Mouse (Mus musculus): ENCODE results near the gene E130116L18Rik. TPM values are rescaled to one million over a fixed set of nuclear protein-coding genes. Genes with fewer than 3 reads are reported as not detected.
A peak's percentile ranks its signal among the peaks of the same experiment; 100 is the strongest.
"Not testable (repeated sequence)": the region's sequence is repeated elsewhere in the genome, so short reads cannot be mapped to it uniquely, and the experiment has no call there.

The E130116L18Rik gene
- polyA plus RNA-seq, 2 experiments = not detected

- H3K9ac ChIP-seq (ENCODE audit: low read depth, low read length, severe bottlenecking) = no peak overlapping the region
- H3K27me3 ChIP-seq (ENCODE audit: control insufficient read depth, insufficient read depth, low read length) = no peaks in the 10 kb centered on the region
- H3K36me3 ChIP-seq (ENCODE audit: control insufficient read depth, insufficient read depth, low read length) = peaks cover 13% of the 10 kb centered on the region
- H3K9me3 ChIP-seq (ENCODE audit: control insufficient read depth, low read length) = no peaks in the 10 kb centered on the region
- TF ChIP-seq POLR2A (IDR thresholded peaks at IDR 0.05; ENCODE audit: borderline replicate concordance, extremely low read depth, insufficient read depth, insufficient read length) = no peak
- no peak overlapping the region for H3K4me2 ChIP-seq (replicated peaks; ENCODE audit: low read depth, low read length, severe bottlenecking)
- no peak overlapping the region for H3K4me3 ChIP-seq (replicated peaks; ENCODE audit: low read length)
- ATAC-seq (ENCODE audit: low FRiP score, low read depth) = no peak
- WGBS = 80% methylated on average over 10 of the region's 10 CpGs
- DNase-seq (ENCODE audit: low spot score) = no peak
- H3K4me1 ChIP-seq (ENCODE audit: control insufficient read depth, insufficient read depth, low read length) = 0 out of 2 replicates have a peak, but pooled peaks cover 3% of the 10 kb centered on the region
- no peak overlapping the region for H3K27ac ChIP-seq (replicated peaks; ENCODE audit: low read depth, low read length)
These were observed 23.0 kb upstream of the E130116L18Rik start for GRCm38 (mm10) chr5:25245806-25246472.

- no peak overlapping the region for H3K4me2 ChIP-seq (replicated peaks; ENCODE audit: low read depth, low read length, severe bottlenecking)
- H3K4me1 ChIP-seq (ENCODE audit: control insufficient read depth, insufficient read depth, low read length) = 0 out of 2 replicates have a peak, but pooled peaks cover 3% of the 10 kb centered on the region
- no peaks in the 10 kb centered on the region for H3K27me3 ChIP-seq (ENCODE audit: control insufficient read depth, insufficient read depth, low read length)
- 85% methylated on average over 6 of the region's 6 CpGs for WGBS
- ATAC-seq (ENCODE audit: low FRiP score, low read depth) (no peak), DNase-seq (ENCODE audit: low spot score) (no peak)
- H3K9me3 ChIP-seq (ENCODE audit: control insufficient read depth, low read length) = no peaks in the 10 kb centered on the region
- H3K27ac ChIP-seq (replicated peaks; ENCODE audit: low read depth, low read length) = no peak overlapping the region
- peaks cover 5% of the 10 kb centered on the region; the same call in 1 of the 2 replicates for H3K36me3 ChIP-seq (ENCODE audit: control insufficient read depth, insufficient read depth, low read length)
- no peak overlapping the region for H3K4me3 ChIP-seq (replicated peaks; ENCODE audit: low read length)
- no peak for TF ChIP-seq POLR2A (IDR thresholded peaks at IDR 0.05; ENCODE audit: borderline replicate concordance, extremely low read depth, insufficient read depth, insufficient read length)
- no peak overlapping the region for H3K9ac ChIP-seq (ENCODE audit: low read depth, low read length, severe bottlenecking)
These were observed 20.1 kb upstream of the E130116L18Rik start for GRCm38 (mm10) chr5:25243101-25243500.

- not testable (repeated sequence) for H3K4me1 ChIP-seq (ENCODE audit: control insufficient read depth, insufficient read depth, low read length); H3K27ac ChIP-seq (replicated peaks; ENCODE audit: low read depth, low read length); H3K4me2 ChIP-seq (replicated peaks; ENCODE audit: low read depth, low read length, severe bottlenecking); H3K36me3 ChIP-seq (ENCODE audit: control insufficient read depth, insufficient read depth, low read length); H3K27me3 ChIP-seq (ENCODE audit: control insufficient read depth, insufficient read depth, low read length); ATAC-seq (ENCODE audit: low FRiP score, low read depth); H3K4me3 ChIP-seq (replicated peaks; ENCODE audit: low read length); DNase-seq (ENCODE audit: low spot score); H3K9ac ChIP-seq (ENCODE audit: low read depth, low read length, severe bottlenecking); H3K9me3 ChIP-seq (ENCODE audit: control insufficient read depth, low read length)
- 86% methylated on average over 1 of the region's 1 CpGs for WGBS
These were observed 1.4 kb upstream of the E130116L18Rik start for GRCm38 (mm10) chr5:25224377-25224776.

- WGBS = 93% methylated on average over 3 of the region's 3 CpGs
- Histone ChIP-seq H3K27me3 (ENCODE audit: control insufficient read depth, insufficient read depth, low read length) (no peaks in the 10 kb centered on the region), H3K36me3 (ENCODE audit: control insufficient read depth, insufficient read depth, low read length) (no peaks in the 10 kb centered on the region), H3K9me3 (ENCODE audit: control insufficient read depth, low read length) (no peaks in the 10 kb centered on the region), H3K27ac (replicated peaks; ENCODE audit: low read depth, low read length) (peak within 1 kb of the TSS; percentile 90), H3K9ac (ENCODE audit: low read depth, low read length, severe bottlenecking) (peak within 1 kb of the TSS; percentile 91), H3K4me1 (ENCODE audit: control insufficient read depth, insufficient read depth, low read length) (peaks cover 6% of the 10 kb centered on the region; the same call in 1 of the 2 replicates), H3K4me3 (replicated peaks; ENCODE audit: low read length) (peak within 1 kb of the TSS; percentile 78), H3K4me2 (replicated peaks; ENCODE audit: low read depth, low read length, severe bottlenecking) (peak within 1 kb of the TSS; percentile 66)
- DNase-seq (ENCODE audit: low spot score) = no peak
- ATAC-seq (ENCODE audit: low FRiP score, low read depth) = no peak
- no peak for TF ChIP-seq POLR2A (IDR thresholded peaks at IDR 0.05; ENCODE audit: borderline replicate concordance, extremely low read depth, insufficient read depth, insufficient read length)
These were observed 1.3 kb downstream of the E130116L18Rik start, which contains the start of gene Galnt11 for GRCm38 (mm10) chr5:25221604-25222003. Gene Galnt11, plus strand, starts transcription at chr5:25221904.

GRCm38 (mm10) chr5:25215006-25215405 lies 7.9 kb downstream of the E130116L18Rik start:
- DNase-seq (ENCODE audit: low spot score) (no peak), ATAC-seq (ENCODE audit: low FRiP score, low read depth) (no peak)
- no peaks in the 10 kb centered on the region for H3K4me1 ChIP-seq (ENCODE audit: control insufficient read depth, insufficient read depth, low read length)
- WGBS = 67% methylated on average over 6 of the region's 6 CpGs
- no peak overlapping the region for H3K4me2 ChIP-seq (replicated peaks; ENCODE audit: low read depth, low read length, severe bottlenecking)
- no peak overlapping the region for H3K9ac ChIP-seq (ENCODE audit: low read depth, low read length, severe bottlenecking)
- no peaks in the 10 kb centered on the region for H3K9me3 ChIP-seq (ENCODE audit: control insufficient read depth, low read length)
- no peak overlapping the region for H3K27ac ChIP-seq (replicated peaks; ENCODE audit: low read depth, low read length)
- TF ChIP-seq POLR2A (IDR thresholded peaks at IDR 0.05; ENCODE audit: borderline replicate concordance, extremely low read depth, insufficient read depth, insufficient read length) = no peak
- H3K36me3 ChIP-seq (ENCODE audit: control insufficient read depth, insufficient read depth, low read length) = no peaks in the 10 kb centered on the region
- no peak overlapping the region for H3K4me3 ChIP-seq (replicated peaks; ENCODE audit: low read length)
- H3K27me3 ChIP-seq (ENCODE audit: control insufficient read depth, insufficient read depth, low read length) = no peaks in the 10 kb centered on the region

GRCm38 (mm10) chr5:25213216-25213615 lies 9.7 kb downstream of the E130116L18Rik start:
- not testable (repeated sequence) for H3K27me3 ChIP-seq (ENCODE audit: control insufficient read depth, insufficient read depth, low read length); H3K4me2 ChIP-seq (replicated peaks; ENCODE audit: low read depth, low read length, severe bottlenecking); H3K4me1 ChIP-seq (ENCODE audit: control insufficient read depth, insufficient read depth, low read length); ATAC-seq (ENCODE audit: low FRiP score, low read depth); H3K4me3 ChIP-seq (replicated peaks; ENCODE audit: low read length); DNase-seq (ENCODE audit: low spot score); H3K9me3 ChIP-seq (ENCODE audit: control insufficient read depth, low read length); H3K9ac ChIP-seq (ENCODE audit: low read depth, low read length, severe bottlenecking); H3K27ac ChIP-seq (replicated peaks; ENCODE audit: low read depth, low read length); H3K36me3 ChIP-seq (ENCODE audit: control insufficient read depth, insufficient read depth, low read length)
